Mouse (Mus musculus) kidney, postnatal 4 days (tissue): ENCODE results near the gene Apof.

Source experiments
- DNase-seq, 2 experiments: peaks; one replicate each; pipeline ENCODE4 v3.0.0; 2021; ENCODE audit warnings: mixed read lengths in 2 of 2

Gene Apof

GRCm38 (mm10) chr10:128298702-128299171 is 30.3 kb downstream of the Apof start, which contains the start of gene Il23a:
Gene Il23a, minus strand, starts transcription at chr10:128298752.
- DNase-seq = no peak

- DNase-seq = no peak
These were observed 33.9 kb downstream of the Apof start for GRCm38 (mm10) chr10:128302357-128302756.

- DNase-seq = no peak
These were observed 34.3 kb downstream of the Apof start for GRCm38 (mm10) chr10:128302785-128303125.

GRCm38 (mm10) chr10:128303126-128304021 is 34.9 kb downstream of the Apof start, which contains the start of gene Pan2:
Gene Pan2, plus strand, starts transcription at chr10:128303335.
- DNase-seq = peak; percentile 99

GRCm38 (mm10) chr10:128309654-128310053 is 41.2 kb downstream of the Apof start:
- DNase-seq = no peak

GRCm38 (mm10) chr10:128310177-128310576 is 41.7 kb downstream of the Apof start:
- peak; percentile 61 to 74 for DNase-seq

GRCm38 (mm10) chr10:128310902-128311301 is 42.4 kb downstream of the Apof start:
- DNase-seq = no peak

- DNase-seq = no peak
These were observed 47.1 kb downstream of the Apof start for GRCm38 (mm10) chr10:128315578-128315977.
